Comparison of ENCODE assay signal across 14 mouse cellular contexts in genomic region chr12:99741631-99742030, GRCm38 (mm10).
DNase-seq lines count a peak whose midpoint lies in the region; ATAC-seq and TF ChIP-seq lines count a peak whose summit lies in the region.
"Had no signal": no experiment of that assay in that cellular context is flagged by ENCODE, and none has a peak within 500 bp of the region (broad histone marks: within the 10 kb centered on the region; RNA-seq: fewer than 3 reads in every experiment).

No protein-coding gene starts in this region.

- intact Hi-C loops in left cerebral cortex, postnatal 10 days (cut with DNase I) = no loop called here

- H3K4me1 ChIP-seq in kidney, adult 2 months (ENCODE audit: control insufficient read depth, insufficient read depth, low read length) = no peaks in the 10 kb centered on the region
- H3K4me1 ChIP-seq in embryonic facial prominence, embryonic 10.5 days = peaks cover 10% of the 10 kb centered on the region
- H3K4me1 ChIP-seq: liver, embryonic 15.5 days had no signal

- no peaks in the 10 kb centered on the region for H3K36me3 ChIP-seq in kidney, adult 2 months (ENCODE audit: control insufficient read depth, insufficient read depth, low read length)
- no peaks in the 10 kb centered on the region for H3K36me3 ChIP-seq in embryonic facial prominence, embryonic 10.5 days (replicated peaks)
- H3K36me3 ChIP-seq: liver, embryonic 15.5 days; midbrain, embryonic 12.5 days; neural tube, embryonic 13.5 days had no signal

- no peak for DNase-seq in kidney, adult 2 months
- no peak for DNase-seq in kidney, adult 11 months
- peak; percentile 26 to 34 for DNase-seq in B cell, adult 2 months
- no peak for DNase-seq in embryonic facial prominence, embryonic 10.5 days (ENCODE audit: low spot score)
- DNase-seq in layer of hippocampus, postnatal 14 days (ENCODE audit: low spot score in 2 of 2) = no peak
- no peak for DNase-seq in left cerebral cortex, postnatal 10 days (ENCODE audit: extremely low spot score in 1 of 2, low spot score in 2 of 2)
- DNase-seq: cerebellum, postnatal 36 days; kidney, adult 18-20 months; right cerebral cortex, postnatal 14 days had no signal

- no peak for TF ChIP-seq POLR2A in kidney, adult 2 months (IDR thresholded peaks at IDR 0.05; ENCODE audit: low read depth, low read length)

- WGBS in kidney, adult 2 months = 45% methylated on average over 8 of the region's 8 CpGs
- 84% methylated on average over 8 of the region's 8 CpGs for WGBS in embryonic facial prominence, embryonic 10.5 days

- ATAC-seq in activated CD4-positive, CD25-positive, alpha-beta regulatory T cell, adult 4 months = peak; percentile 52
- ATAC-seq in neutrophil, adult 5-6 weeks (ENCODE audit: extremely low read depth, insufficient number of reproducible peaks, low FRiP score, poor library complexity, severe bottlenecking) = peak; percentile 46

- no peaks in the 10 kb centered on the region for H3K27me3 ChIP-seq in kidney, adult 2 months (replicated peaks; ENCODE audit: control insufficient read depth, insufficient read depth, low read length)
- H3K27me3 ChIP-seq in embryonic facial prominence, embryonic 10.5 days (replicated peaks; ENCODE audit: low read depth, poor library complexity, severe bottlenecking) = no peaks in the 10 kb centered on the region
- H3K27me3 ChIP-seq: liver, embryonic 15.5 days; midbrain, embryonic 12.5 days; neural tube, embryonic 13.5 days had no signal

- H3K27ac ChIP-seq in kidney, adult 2 months (ENCODE audit: insufficient read depth, low read depth, low read length) = no peak overlapping the region
- no peak overlapping the region for H3K27ac ChIP-seq in embryonic facial prominence, embryonic 10.5 days (replicated peaks)
- H3K27ac ChIP-seq: liver, embryonic 15.5 days; midbrain, embryonic 12.5 days; neural tube, embryonic 13.5 days had no signal

- no peaks in the 10 kb centered on the region for H3K9me3 ChIP-seq in embryonic facial prominence, embryonic 10.5 days
- H3K9me3 ChIP-seq: liver, embryonic 15.5 days; midbrain, embryonic 12.5 days; neural tube, embryonic 13.5 days had no signal

- TF ChIP-seq CTCF in kidney, adult 2 months (conservative IDR thresholded peaks at IDR 0.05; ENCODE audit: insufficient read depth, insufficient read length, low read depth, low read length) = 0 out of 2 replicates have a peak, but pooled peaks have one; percentile 15

- H3K4me3 ChIP-seq in kidney, adult 2 months (ENCODE audit: insufficient read depth, low read depth, low read length) = no peak overlapping the region
- no peak overlapping the region for H3K4me3 ChIP-seq in embryonic facial prominence, embryonic 10.5 days
- H3K4me3 ChIP-seq: liver, embryonic 15.5 days; midbrain, embryonic 12.5 days; neural tube, embryonic 13.5 days had no signal

Comparison
In these comparisons a context has a peak if more than half of its experiments do, and no peak if none do; other contexts are left out.
1. DNase-seq: peak in B cell, adult 2 months (2 of 2); none in kidney, adult 2 months (single experiment), kidney, adult 11 months (single experiment), embryonic facial prominence, embryonic 10.5 days (single experiment), layer of hippocampus, postnatal 14 days (0 of 2) and left cerebral cortex, postnatal 10 days (0 of 2).